Mouse (Mus musculus) limb, embryonic 13.5 days (tissue): ENCODE measurements around the gene Fam124a. TPM values are rescaled to one million over a fixed set of nuclear protein-coding genes. Genes with fewer than 3 reads are reported as not detected.
"Not testable (repeated sequence)": the region's sequence is repeated elsewhere in the genome, so short reads cannot be mapped to it uniquely, and the experiment has no call there.

ENCODE experiments used
- ATAC-seq: fragments of 200-750 bp; cut with Nextera tagmentation; 2 replicates; pipeline ENCODE4 v1.8.0; 2017; ENCODE audit warnings: low read depth, moderate number of reproducible peaks, moderate TSS enrichment; ENCODE audit not compliant: low FRiP score
- H3K27ac ChIP-seq: fragments of 300-500 bp; sonication (generic); 2 replicates; pipeline ENCODE4 v1.5.1; 2015; ENCODE audit warnings: inconsistent platforms, mild to moderate bottlenecking, moderate library complexity
- H3K27me3 ChIP-seq: fragments of 300-500 bp; sonication (generic); 2 replicates; pipeline ENCODE4 v1.6.1; 2015; ENCODE audit warnings: mild to moderate bottlenecking, inconsistent platforms
- H3K36me3 ChIP-seq: fragments of 300-500 bp; sonication (generic); 2 replicates; pipeline ENCODE4 v1.6.1; 2015; ENCODE audit warnings: inconsistent platforms, mild to moderate bottlenecking, moderate library complexity
- H3K4me1 ChIP-seq: fragments of 300-500 bp; sonication (generic); 2 replicates; pipeline ENCODE4 v1.6.1; 2015; ENCODE audit warnings: inconsistent platforms
- H3K4me2 ChIP-seq: fragments of 300-500 bp; sonication (generic); replicated peaks from 2 replicates; pipeline ENCODE4 v1.6.1; 2015; ENCODE audit warnings: inconsistent platforms, mild to moderate bottlenecking, moderate library complexity
- H3K4me3 ChIP-seq: fragments of 300-500 bp; sonication (generic); 2 replicates; pipeline ENCODE4 v1.5.1; 2015; ENCODE audit warnings: moderate library complexity, mild to moderate bottlenecking, inconsistent platforms
- H3K9ac ChIP-seq: fragments of 300-500 bp; sonication (generic); 2 replicates; pipeline ENCODE4 v1.6.1; 2015; ENCODE audit warnings: mild to moderate bottlenecking, inconsistent platforms
- H3K9me3 ChIP-seq: fragments of 300-500 bp; sonication (generic); 2 replicates; pipeline ENCODE4 v1.6.1; 2016; ENCODE audit warnings: inconsistent platforms
- WGBS: fragments of 180-500 bp; shearing (Covaris S2); methylation state at CpG from one replicate; pipeline ENCODE4 v1.1.7; 2015; 5-methylcytosine and 5-hydroxymethylcytosine counted together
- polyA plus RNA-seq: library from polyadenylated mRNA; unstranded; fragments of >200 nt; fragmentation: Nextera tagmentation; extraction: Ambion mirVana; gene quantifications from 2 replicates; pipeline ENCODE4 v1.2.1, GENCODE M21; 2015

Gene Fam124a
- polyA plus RNA-seq, 1 experiment from 2014 or later = 2.1 TPM

DNA sequence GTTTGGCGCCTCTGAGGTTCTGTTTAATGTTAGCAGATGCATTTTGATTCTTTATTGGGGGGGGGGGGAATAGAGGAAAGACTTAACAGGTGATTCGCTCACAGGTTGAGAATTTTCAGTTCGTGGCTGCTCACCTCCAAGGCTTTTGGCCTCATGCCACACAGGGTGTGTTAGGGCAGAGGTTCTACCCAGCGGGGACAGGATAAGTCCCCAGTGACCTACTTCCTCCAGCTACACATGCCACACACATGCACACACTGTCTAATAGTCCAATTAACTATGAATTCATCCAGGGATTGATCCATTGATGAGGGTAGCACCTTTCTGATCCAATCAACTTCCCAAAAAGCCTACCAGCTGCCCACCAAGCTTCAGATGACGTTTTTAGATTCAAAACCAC is 1.8 kb upstream of the Fam124a start:
- Histone ChIP-seq H3K4me3 (no peak overlapping the region), H3K9me3 (no peaks in the 10 kb centered on the region), H3K27me3 (peaks cover 55% of the 10 kb centered on the region), H3K4me1 (peaks cover 6% of the 10 kb centered on the region; the same call in 1 of the 2 replicates), H3K4me2 (no peak overlapping the region), H3K36me3 (no peaks in the 10 kb centered on the region), H3K9ac (no peak overlapping the region), H3K27ac (no peak overlapping the region)
- ATAC-seq = no peak
- 76% methylated on average over 5 of the region's 5 CpGs for WGBS

DNA sequence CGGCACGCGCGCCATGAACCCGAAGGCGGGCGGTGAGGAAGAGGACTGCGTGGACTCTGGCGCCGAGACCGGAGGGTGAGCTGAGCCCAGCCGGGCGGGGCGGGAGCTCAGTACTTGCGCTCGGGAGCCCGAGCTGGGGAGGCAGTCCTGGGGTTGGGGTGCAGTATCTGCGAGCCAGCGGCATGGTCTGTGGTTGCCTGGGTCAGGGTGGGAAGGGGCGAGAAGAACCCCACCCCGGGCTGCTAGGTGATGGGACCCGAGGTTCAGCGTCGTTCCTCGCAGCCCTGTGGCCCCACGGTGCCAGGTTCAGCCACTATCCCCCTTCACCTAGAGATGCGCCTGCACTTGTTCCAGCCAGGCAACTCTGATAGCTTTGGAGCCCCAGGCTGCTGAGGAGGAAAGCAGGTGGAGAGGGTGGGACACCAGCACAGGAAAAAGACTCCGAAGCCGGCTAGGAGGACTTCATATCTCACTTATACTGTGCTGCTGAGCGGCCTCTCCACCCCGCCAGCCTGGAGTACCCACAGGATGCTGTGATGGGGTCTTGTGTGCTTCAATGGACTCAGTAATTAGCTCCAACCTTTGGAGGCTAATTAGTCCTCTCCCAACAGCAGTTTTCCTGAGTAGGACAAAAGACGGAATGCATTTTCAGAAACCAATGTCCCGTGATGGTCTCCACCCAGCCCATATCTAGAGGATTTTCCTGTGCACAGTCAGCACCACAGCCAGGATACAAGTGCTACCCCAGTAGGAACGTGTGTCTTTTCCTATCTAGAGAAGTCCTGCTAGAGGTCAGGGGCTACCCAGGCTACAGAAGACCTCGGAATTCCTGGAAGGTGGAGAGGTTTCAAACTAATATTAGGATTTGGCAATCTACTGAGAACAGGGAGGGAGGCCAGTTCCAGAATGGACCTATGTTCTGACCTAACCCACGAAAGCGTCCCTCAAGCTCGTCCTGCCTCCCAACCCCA is 588 bp downstream of the Fam124a start:
- peak; percentile 72 for ATAC-seq
- Histone ChIP-seq H3K4me3 (peak overlapping the region; percentile 69), H3K27me3 (peaks cover 63% of the 10 kb centered on the region), H3K9ac (peak overlapping the region; percentile 75), H3K4me2 (peak overlapping the region; percentile 85), H3K9me3 (no peaks in the 10 kb centered on the region), H3K27ac (no peak overlapping the region), H3K36me3 (no peaks in the 10 kb centered on the region), H3K4me1 (peaks cover 6% of the 10 kb centered on the region; the same call in 1 of the 2 replicates)
- 12% methylated on average over 38 of the region's 38 CpGs for WGBS

DNA sequence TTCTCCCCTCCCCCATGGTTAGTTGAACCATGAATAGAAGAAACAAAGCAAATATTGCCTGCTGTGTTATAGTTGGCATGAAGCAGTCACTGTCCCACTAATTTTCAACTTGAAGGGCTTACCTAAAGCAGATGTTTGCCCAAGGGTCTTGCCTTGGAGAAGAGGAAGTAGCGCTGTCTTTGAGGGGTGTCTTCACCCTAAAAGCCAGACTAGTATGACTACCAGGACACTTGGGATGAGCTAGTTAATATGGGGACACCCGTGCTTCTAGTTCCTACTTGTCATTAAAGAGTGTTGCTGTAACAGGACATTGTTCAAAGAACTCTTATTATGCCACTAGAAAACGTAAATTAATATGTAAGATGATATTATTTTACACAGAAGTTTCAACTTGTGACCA is 1.6 kb downstream of the Fam124a start:
- no peak overlapping the region for H3K4me3 ChIP-seq
- H3K27me3 ChIP-seq = peaks cover 63% of the 10 kb centered on the region
- ATAC-seq = no peak
- H3K36me3 ChIP-seq = no peaks in the 10 kb centered on the region
- no peak overlapping the region for H3K27ac ChIP-seq
- H3K9ac ChIP-seq = no peak overlapping the region
- H3K4me2 ChIP-seq = no peak overlapping the region
- peaks cover 6% of the 10 kb centered on the region; the same call in 1 of the 2 replicates for H3K4me1 ChIP-seq
- WGBS = 76% methylated on average over 3 of the region's 3 CpGs
- H3K9me3 ChIP-seq = no peaks in the 10 kb centered on the region

DNA sequence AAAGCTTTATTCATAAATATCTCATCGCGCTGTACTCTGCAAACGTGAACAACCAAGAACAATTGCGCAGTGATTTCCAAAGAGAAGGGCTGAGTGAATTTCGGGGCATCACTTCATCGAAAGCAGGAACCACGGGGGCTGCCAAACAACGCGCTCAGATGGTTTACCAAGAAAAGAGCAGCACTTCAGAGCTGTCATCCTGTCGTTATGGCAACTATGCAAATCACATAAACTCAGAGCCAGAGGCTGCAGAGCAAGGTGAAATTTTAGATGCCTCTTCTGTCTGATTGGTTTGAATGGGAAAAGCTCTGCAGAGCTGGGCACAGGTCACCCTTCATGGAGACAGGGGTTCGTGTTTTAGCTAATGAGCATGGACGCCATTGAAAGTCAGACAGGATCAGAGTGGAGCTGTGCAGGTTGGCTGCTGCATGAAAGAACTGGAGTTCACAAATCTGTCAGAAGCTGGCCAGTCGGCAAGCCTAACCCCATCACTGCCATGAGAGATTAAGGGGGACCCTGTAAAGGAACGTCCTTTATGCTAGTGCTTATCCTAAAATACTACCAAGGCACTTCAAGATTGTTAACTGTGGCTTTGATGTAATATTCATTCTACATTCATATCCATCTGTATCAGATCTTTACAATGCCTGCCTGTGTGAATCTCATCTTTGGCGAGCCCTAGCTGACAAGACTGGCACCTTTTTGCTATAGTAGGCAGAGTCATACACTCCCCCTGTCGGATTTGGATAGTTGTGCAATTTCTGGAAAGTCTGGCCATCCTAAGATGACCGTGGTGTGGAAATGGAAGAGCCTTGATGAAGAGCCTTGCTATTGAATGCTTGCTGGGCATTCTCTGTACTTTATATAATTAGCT is 6.6 kb downstream of the Fam124a start:
- no peaks in the 10 kb centered on the region for H3K36me3 ChIP-seq
- H3K4me2 ChIP-seq = no peak overlapping the region
- ATAC-seq = no peak
- 59% methylated on average over 17 of the region's 17 CpGs for WGBS
- H3K27ac ChIP-seq = no peak overlapping the region
- no peak overlapping the region for H3K4me3 ChIP-seq
- H3K9ac ChIP-seq = no peak overlapping the region
- no peaks in the 10 kb centered on the region for H3K4me1 ChIP-seq
- H3K27me3 ChIP-seq = peaks cover 46% of the 10 kb centered on the region
- H3K9me3 ChIP-seq = no peaks in the 10 kb centered on the region

DNA sequence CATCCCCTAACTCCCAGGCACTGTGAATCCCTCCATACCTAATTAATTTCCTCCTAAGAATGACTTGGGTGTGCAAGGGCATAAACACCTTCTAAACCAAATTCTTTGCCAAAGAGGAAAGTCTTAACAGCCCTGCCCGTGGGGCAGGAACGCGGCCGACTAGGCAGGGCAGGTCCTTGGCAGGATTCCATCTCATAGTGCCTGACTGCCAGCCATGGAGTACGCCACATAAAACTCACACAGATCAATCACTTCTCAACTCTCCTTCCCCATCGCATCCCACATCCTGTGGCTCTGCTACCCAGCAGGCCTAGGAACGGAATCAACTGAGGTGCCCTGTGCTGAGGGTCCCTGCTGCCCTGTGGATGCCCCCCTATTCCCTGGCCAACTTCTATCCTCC is 8.1 kb downstream of the Fam124a start:
- Histone ChIP-seq H3K36me3 (no peaks in the 10 kb centered on the region), H3K9ac (no peak overlapping the region), H3K9me3 (no peaks in the 10 kb centered on the region), H3K4me1 (no peaks in the 10 kb centered on the region), H3K27me3 (peaks cover 32% of the 10 kb centered on the region), H3K27ac (no peak overlapping the region), H3K4me3 (no peak overlapping the region), H3K4me2 (no peak overlapping the region)
- ATAC-seq = no peak
- 36% methylated on average over 7 of the region's 7 CpGs for WGBS

DNA sequence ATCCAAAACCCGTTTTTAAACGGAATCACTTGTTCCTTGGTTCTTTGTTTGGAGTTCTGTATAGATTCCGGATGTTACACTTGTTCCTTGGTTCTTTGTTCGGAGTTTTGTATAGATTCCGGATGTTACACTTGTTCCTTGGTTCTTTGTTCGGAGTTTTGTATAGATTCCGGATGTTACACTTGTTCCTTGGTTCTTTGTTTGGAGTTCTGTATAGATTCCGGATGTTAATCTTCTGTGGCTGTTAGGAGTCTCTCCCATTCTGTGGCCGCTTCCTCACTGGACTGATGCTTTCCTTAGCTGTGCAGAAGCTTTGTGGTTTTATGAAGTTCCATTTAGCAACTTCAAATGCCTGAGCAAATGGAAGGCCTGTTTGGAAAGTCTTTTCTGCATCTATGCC is 11.3 kb downstream of the Fam124a start, which contains the start of gene Gm4131:
Gene Gm4131, minus strand, starts transcription at position 101 of the 400 bp plus-strand sequence.
- not testable (repeated sequence) for H3K27ac ChIP-seq, H3K4me2 ChIP-seq, ATAC-seq, H3K36me3 ChIP-seq, H3K4me1 ChIP-seq, H3K4me3 ChIP-seq, H3K9ac ChIP-seq, H3K9me3 ChIP-seq
- peaks cover 21% of the 10 kb centered on the region for H3K27me3 ChIP-seq
- 88% methylated on average over 9 of the region's 9 CpGs for WGBS

DNA sequence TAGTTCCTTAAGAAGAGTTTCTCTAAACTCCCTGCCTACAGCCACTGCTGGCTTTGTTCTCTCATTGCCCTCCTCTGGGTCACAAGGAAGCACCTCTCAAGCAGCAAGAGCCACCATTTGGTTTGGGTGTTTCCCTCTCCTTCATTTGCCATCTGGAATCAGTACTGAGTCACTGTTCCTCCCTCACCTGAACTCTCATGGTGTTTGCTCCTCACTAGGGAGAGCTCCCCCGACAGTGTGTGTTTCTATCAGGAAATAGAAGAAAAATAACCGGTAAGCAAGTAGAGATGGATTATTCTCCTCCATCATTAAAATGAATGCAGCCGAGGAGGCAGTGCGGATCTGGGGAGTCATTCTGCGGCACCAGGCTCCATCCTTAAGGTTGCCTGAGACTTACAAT is 13.9 kb downstream of the Fam124a start:
- H3K4me2 ChIP-seq = no peak overlapping the region
- no peak overlapping the region for H3K4me3 ChIP-seq
- 87% methylated on average over 5 of the region's 5 CpGs for WGBS
- H3K27ac ChIP-seq = no peak overlapping the region
- no peaks in the 10 kb centered on the region for H3K9me3 ChIP-seq
- peaks cover 12% of the 10 kb centered on the region for H3K4me1 ChIP-seq
- H3K36me3 ChIP-seq = no peaks in the 10 kb centered on the region
- H3K27me3 ChIP-seq = peaks cover 9% of the 10 kb centered on the region; the same call in 1 of the 2 replicates
- H3K9ac ChIP-seq = no peak overlapping the region
- ATAC-seq = no peak

DNA sequence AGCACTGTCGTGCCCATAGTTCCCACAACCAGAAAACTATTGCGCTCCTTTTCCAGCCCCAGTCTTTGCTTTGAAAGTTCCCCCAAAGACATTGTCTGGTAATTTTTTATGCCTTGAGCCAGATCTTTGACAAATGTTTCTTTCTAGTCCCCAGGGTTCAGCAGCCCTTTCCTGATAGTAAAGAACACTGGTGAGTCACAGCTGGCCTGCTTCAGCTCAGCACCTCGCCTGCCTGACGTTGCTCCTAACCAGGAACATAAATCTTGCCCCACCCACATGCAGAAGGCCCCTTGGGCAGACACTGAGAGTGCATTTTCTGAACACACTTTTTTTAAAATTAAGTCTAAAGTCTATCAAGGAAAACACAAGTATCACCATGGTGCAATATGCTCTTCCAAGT is 14.8 kb downstream of the Fam124a start:
- ATAC-seq = no peak
- 27% methylated on average over 4 of the region's 4 CpGs for WGBS
- H3K4me1 ChIP-seq = peaks cover 12% of the 10 kb centered on the region
- H3K9me3 ChIP-seq = no peaks in the 10 kb centered on the region
- no peaks in the 10 kb centered on the region for H3K36me3 ChIP-seq
- H3K27me3 ChIP-seq = peaks cover 3% of the 10 kb centered on the region; the same call in 1 of the 2 replicates
- H3K4me3 ChIP-seq = no peak overlapping the region
- H3K4me2 ChIP-seq = no peak overlapping the region
- H3K27ac ChIP-seq = no peak overlapping the region
- no peak overlapping the region for H3K9ac ChIP-seq

DNA sequence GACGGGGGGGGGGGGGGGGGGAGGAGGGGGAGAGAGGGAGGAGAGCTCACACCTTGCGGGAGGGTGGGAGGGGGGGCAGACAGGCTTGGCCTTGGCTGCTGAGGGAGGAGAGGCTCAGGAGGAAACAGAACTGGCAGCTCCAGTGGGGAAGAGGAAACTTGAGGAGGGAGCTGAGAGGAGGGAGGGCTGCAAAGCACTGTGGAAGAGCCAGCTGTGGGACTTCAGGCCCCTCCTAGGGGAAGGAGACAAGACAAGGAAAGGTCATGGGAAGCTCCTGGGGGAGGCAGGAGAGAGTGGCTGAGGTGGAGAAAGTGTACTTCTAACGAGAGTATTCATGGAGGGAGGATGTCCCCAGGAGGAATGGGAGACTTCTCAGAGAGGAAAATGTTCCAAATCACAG is 17.9 kb downstream of the Fam124a start:
- no peak overlapping the region for H3K27ac ChIP-seq
- WGBS = 0% methylated on average over 1 of the region's 3 CpGs
- H3K27me3 ChIP-seq = peaks cover 9% of the 10 kb centered on the region; the same call in 1 of the 2 replicates
- no peak overlapping the region for H3K4me3 ChIP-seq
- peak overlapping the region; percentile 11; the same call in 1 of the 2 replicates for H3K4me2 ChIP-seq
- no peak overlapping the region for H3K9ac ChIP-seq
- no peak for ATAC-seq
- peaks cover 12% of the 10 kb centered on the region for H3K4me1 ChIP-seq
- H3K36me3 ChIP-seq = no peaks in the 10 kb centered on the region
- no peaks in the 10 kb centered on the region for H3K9me3 ChIP-seq

DNA sequence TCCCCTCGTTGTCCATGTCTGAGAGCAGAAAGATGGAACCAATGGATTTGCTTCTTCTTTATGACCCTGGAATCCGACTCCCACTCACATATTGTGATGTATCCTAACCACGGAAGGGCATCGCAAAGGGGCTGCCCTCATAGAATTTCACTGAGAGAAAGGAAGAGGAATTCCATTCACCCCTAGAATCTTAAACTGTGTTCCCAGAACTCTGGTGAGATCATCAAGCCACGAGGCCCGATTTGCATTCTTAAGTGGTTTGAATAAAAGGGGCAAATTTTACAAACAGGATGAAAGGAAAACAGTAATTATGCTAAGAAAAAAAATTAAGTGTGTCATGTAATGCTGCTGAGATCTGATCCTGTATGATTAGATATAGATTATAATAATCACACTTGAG is 19.4 kb downstream of the Fam124a start:
- no peak for ATAC-seq
- Histone ChIP-seq H3K9me3 (no peaks in the 10 kb centered on the region), H3K4me2 (no peak overlapping the region), H3K27ac (no peak overlapping the region), H3K9ac (no peak overlapping the region), H3K36me3 (no peaks in the 10 kb centered on the region), H3K4me1 (peaks cover 8% of the 10 kb centered on the region), H3K27me3 (peaks cover 9% of the 10 kb centered on the region; the same call in 1 of the 2 replicates), H3K4me3 (no peak overlapping the region)
- 63% methylated on average over 6 of the region's 6 CpGs for WGBS

DNA sequence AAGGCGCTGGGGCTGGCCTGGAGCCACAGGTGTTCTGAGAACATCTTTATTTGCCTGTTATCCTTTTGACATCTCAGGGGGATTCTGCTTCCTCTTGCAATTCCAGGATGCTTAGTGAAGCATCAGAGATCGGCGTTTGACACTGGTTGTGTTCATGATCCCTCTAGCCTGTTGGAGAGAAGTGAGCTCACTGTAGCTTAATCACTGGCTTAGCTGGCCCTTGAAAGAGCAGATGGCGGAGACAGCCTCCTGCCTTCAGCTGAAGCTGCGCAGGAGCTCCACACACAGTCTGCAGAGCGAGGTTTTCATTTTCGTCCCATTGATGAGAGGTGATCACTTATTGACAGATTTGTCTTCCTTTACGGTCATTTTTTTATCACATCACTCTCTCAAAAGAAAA is 20.3 kb downstream of the Fam124a start:
- Histone ChIP-seq H3K4me2 (no peak overlapping the region), H3K27me3 (peaks cover 9% of the 10 kb centered on the region; the same call in 1 of the 2 replicates), H3K9me3 (no peaks in the 10 kb centered on the region), H3K36me3 (no peaks in the 10 kb centered on the region), H3K27ac (no peak overlapping the region), H3K4me3 (no peak overlapping the region), H3K9ac (no peak overlapping the region), H3K4me1 (peaks cover 3% of the 10 kb centered on the region; the same call in 1 of the 2 replicates)
- no peak for ATAC-seq
- 64% methylated on average over 8 of the region's 8 CpGs for WGBS

DNA sequence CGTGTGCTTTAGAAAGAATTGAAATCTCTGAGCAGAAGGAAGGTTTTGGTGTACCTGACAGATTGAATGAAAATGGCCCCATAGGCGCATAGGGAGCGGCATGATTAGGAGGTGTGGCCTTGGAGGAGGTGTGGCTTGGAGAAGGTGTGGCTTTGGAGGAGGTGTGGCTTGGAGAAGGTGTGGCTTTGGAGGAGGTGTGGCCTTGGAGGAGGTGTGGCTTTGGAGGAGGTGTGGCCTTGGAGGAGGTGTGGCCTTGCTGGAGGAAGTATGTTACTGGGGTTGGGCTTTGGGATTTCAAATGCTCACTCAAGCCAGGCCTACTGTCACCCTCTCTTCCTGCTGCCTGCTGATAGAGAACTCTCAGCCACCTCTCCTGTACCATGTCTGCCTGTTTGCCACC is 25.4 kb downstream of the Fam124a start:
- Histone ChIP-seq H3K4me2 (no peak overlapping the region), H3K9ac (no peak overlapping the region), H3K36me3 (no peaks in the 10 kb centered on the region), H3K4me3 (no peak overlapping the region), H3K9me3 (no peaks in the 10 kb centered on the region), H3K4me1 (peaks cover 15% of the 10 kb centered on the region), H3K27me3 (peaks cover 10% of the 10 kb centered on the region; the same call in 1 of the 2 replicates), H3K27ac (no peak overlapping the region)
- ATAC-seq = no peak
- 85% methylated on average over 3 of the region's 3 CpGs for WGBS
